Mouse (Mus musculus) kidney, adult 2 months (tissue): ENCODE data around the gene Tmem213. TPM values are rescaled to one million over a fixed set of nuclear protein-coding genes. Genes with fewer than 3 reads are reported as not detected.

Experiments used
- DNase-seq: peaks from one replicate; pipeline ENCODE4 v3.0.0; 2021
- H3K27ac ChIP-seq: fragments of 200-500 bp; 2 replicates; pipeline ENCODE4 v1.5.1; 2012; ENCODE audit warnings: low read depth, low read length, control low read depth, inconsistent platforms; ENCODE audit not compliant: insufficient read depth
- H3K27me3 ChIP-seq: fragments of 200-500 bp; replicated peaks from 2 replicates; pipeline ENCODE4 v1.6.1; 2012; ENCODE audit warnings: mild to moderate bottlenecking, moderate library complexity, low read length, inconsistent platforms; ENCODE audit not compliant: control insufficient read depth, insufficient read depth
- H3K36me3 ChIP-seq: fragments of 200-500 bp; 2 replicates; pipeline ENCODE4 v1.6.1; 2012; ENCODE audit warnings: mild to moderate bottlenecking, moderate library complexity, low read length, inconsistent platforms; ENCODE audit not compliant: control insufficient read depth, insufficient read depth
- H3K4me1 ChIP-seq: fragments of 200-500 bp; 2 replicates; pipeline ENCODE4 v1.6.1; 2011; ENCODE audit warnings: low read length; ENCODE audit not compliant: control insufficient read depth, insufficient read depth
- H3K4me3 ChIP-seq: fragments of 200-500 bp; 2 replicates; pipeline ENCODE4 v1.5.1; 2011; ENCODE audit warnings: mild to moderate bottlenecking, low read depth, low read length, control low read depth; ENCODE audit not compliant: insufficient read depth
- CTCF ChIP-seq: fragments of 200-500 bp; conservative IDR thresholded peaks from 2 replicates; pipeline ENCODE4 v1.5.1; 2011; ENCODE audit warnings: low read depth, mild to moderate bottlenecking, control low read depth, low read length, moderate library complexity, mixed read lengths; ENCODE audit not compliant: insufficient read depth, insufficient read length
- POLR2A ChIP-seq: fragments of 200-500 bp; IDR thresholded peaks from one replicate; pipeline ENCODE4 v1.6.1; 2011; ENCODE audit warnings: low read depth, low read length, control low read depth
- WGBS: fragments of 180-500 bp; shearing (Covaris S2); methylation state at CpG from one replicate; pipeline ENCODE4 v1.1.7; 2018; 5-methylcytosine and 5-hydroxymethylcytosine counted together
- polyA plus RNA-seq: library from polyadenylated mRNA; depleted of rRNA; stranded (reverse); fragments of >200 nt; gene quantifications from 2 replicates; pipeline ENCODE4 v1.2.3, GENCODE M21; 2012

Tmem213 gene
- polyA plus RNA-seq, 1 experiment = 279 TPM

- H3K36me3 ChIP-seq = peaks cover under 1% of the 10 kb centered on the region; the same call in 1 of the 2 replicates
- no peaks in the 10 kb centered on the region for H3K27me3 ChIP-seq
- DNase-seq = peak; percentile 72
- no peaks in the 10 kb centered on the region for H3K4me1 ChIP-seq
- TF ChIP-seq POLR2A (no peak), CTCF (no peak)
- 48% methylated on average over 5 of the region's 5 CpGs for WGBS
- peak overlapping the region; percentile 66 for H3K27ac ChIP-seq
- H3K4me3 ChIP-seq = peak overlapping the region; percentile 45
Measured at GRCm38 (mm10) chr6:38096961-38097370, 12.1 kb upstream of the Tmem213 start.

GRCm38 (mm10) chr6:38102216-38102795 is 6.7 kb upstream of the Tmem213 start:
- no peaks in the 10 kb centered on the region for H3K27me3 ChIP-seq
- H3K36me3 ChIP-seq = no peaks in the 10 kb centered on the region; the same call in 1 of the 2 replicates
- H3K4me1 ChIP-seq = no peaks in the 10 kb centered on the region; the same call in 1 of the 2 replicates
- WGBS = 69% methylated on average over 7 of the region's 7 CpGs
- H3K4me3 ChIP-seq = no peak overlapping the region
- H3K27ac ChIP-seq = no peak overlapping the region
- TF ChIP-seq CTCF = no peak
- no peak for TF ChIP-seq POLR2A
- DNase-seq = no peak

DNA sequence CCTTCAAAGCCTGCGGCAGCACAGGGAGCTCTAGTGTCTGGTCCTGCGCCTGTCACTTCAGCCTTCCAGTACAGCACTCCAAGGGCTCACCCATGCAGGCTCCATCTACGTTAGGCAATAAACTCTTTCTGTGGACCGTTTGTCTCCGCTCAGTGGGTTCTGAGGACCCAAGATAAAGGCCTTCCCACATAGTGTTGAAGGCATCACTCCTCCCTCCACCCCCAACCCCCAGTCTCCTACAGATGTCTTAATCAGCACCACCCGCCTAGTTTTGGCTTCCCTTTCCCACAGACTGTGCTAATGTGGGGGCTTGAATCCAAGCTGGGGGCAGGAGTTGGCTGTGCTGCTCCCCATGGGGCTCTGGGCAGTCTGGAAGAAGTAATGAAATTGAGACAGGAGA is 5.3 kb upstream of the Tmem213 start:
- Histone ChIP-seq H3K27me3 (no peaks in the 10 kb centered on the region), H3K27ac (no peak overlapping the region), H3K36me3 (no peaks in the 10 kb centered on the region; the same call in 1 of the 2 replicates), H3K4me3 (no peak overlapping the region), H3K4me1 (no peaks in the 10 kb centered on the region; the same call in 1 of the 2 replicates)
- 67% methylated on average over 6 of the region's 6 CpGs for WGBS
- TF ChIP-seq POLR2A = no peak
- no peak for TF ChIP-seq CTCF
- no peak for DNase-seq

GRCm38 (mm10) chr6:38105924-38106323 is 3.1 kb upstream of the Tmem213 start:
- no peak for DNase-seq
- no peaks in the 10 kb centered on the region for H3K27me3 ChIP-seq
- no peaks in the 10 kb centered on the region; the same call in 1 of the 2 replicates for H3K36me3 ChIP-seq
- no peak overlapping the region for H3K27ac ChIP-seq
- no peak overlapping the region for H3K4me3 ChIP-seq
- TF ChIP-seq CTCF (no peak), POLR2A (no peak)
- WGBS = 84% methylated on average over 9 of the region's 9 CpGs
- H3K4me1 ChIP-seq = peaks cover 3% of the 10 kb centered on the region; the same call in 1 of the 2 replicates

- H3K36me3 ChIP-seq = no peaks in the 10 kb centered on the region
- TF ChIP-seq CTCF = no peak
- TF ChIP-seq POLR2A = no peak
- H3K27me3 ChIP-seq = no peaks in the 10 kb centered on the region
- peaks cover 9% of the 10 kb centered on the region; the same call in 1 of the 2 replicates for H3K4me1 ChIP-seq
- H3K4me3 ChIP-seq = no peak overlapping the region
- DNase-seq = no peak
- WGBS = 83% methylated on average over 5 of the region's 5 CpGs
- peak overlapping the region; percentile 84; the same call in 1 of the 2 replicates for H3K27ac ChIP-seq
Measured at GRCm38 (mm10) chr6:38108449-38108848, 606 bp upstream of the Tmem213 start.

DNA sequence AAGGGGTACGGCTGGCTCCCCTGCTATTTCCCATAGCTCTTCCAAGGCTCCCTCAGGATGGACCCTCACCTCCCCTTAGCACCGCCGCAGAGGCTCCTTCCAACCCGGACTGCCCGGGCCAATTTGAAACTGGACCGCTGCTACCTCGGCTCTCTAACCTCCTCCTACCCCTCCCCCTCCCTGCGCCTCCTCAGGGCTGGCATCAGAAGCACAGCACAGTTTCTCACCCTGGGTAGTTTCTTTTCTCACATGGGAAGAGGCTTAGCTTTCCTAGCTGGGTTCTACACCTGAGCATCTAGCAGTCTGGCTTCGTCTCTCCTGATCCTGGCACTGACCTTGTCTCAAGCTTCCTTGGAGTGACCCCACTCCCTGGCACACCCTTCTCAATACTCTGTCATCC is 816 bp downstream of the Tmem213 start:
- Histone ChIP-seq H3K4me3 (peak overlapping the region; percentile 51), H3K36me3 (no peaks in the 10 kb centered on the region), H3K4me1 (peaks cover 9% of the 10 kb centered on the region; the same call in 1 of the 2 replicates), H3K27me3 (no peaks in the 10 kb centered on the region), H3K27ac (peak overlapping the region; percentile 84)
- 17% methylated on average over 9 of the region's 9 CpGs for WGBS
- peak; percentile 57 for DNase-seq
- TF ChIP-seq POLR2A (no peak), CTCF (no peak)

- WGBS = 29% methylated on average over 9 of the region's 9 CpGs
- TF ChIP-seq CTCF (no peak), POLR2A (no peak)
- Histone ChIP-seq H3K27me3 (no peaks in the 10 kb centered on the region), H3K36me3 (no peaks in the 10 kb centered on the region), H3K27ac (peak overlapping the region; percentile 86), H3K4me1 (peaks cover 10% of the 10 kb centered on the region; the same call in 1 of the 2 replicates), H3K4me3 (peak overlapping the region; percentile 26; the same call in 1 of the 2 replicates)
- peak; percentile 83 for DNase-seq
Measured at GRCm38 (mm10) chr6:38110859-38111258, 1.8 kb downstream of the Tmem213 start.
